Mouse (Mus musculus) gastrocnemius, adult 2 months (tissue): Measurements from ENCODE around the gene Astn2. TPM values are rescaled to one million over a fixed set of nuclear protein-coding genes. Genes with fewer than 3 reads are reported as not detected.

Experiments
- DNase-seq: peaks from one replicate; pipeline ENCODE4 v3.0.0; 2022
- H3K27ac ChIP-seq: fragments of 200-600 bp; 2 replicates; pipeline ENCODE4 v1.8.1; 2022; ENCODE audit warnings: mild to moderate bottlenecking
- H3K4me3 ChIP-seq: fragments of 200-600 bp; 2 replicates; pipeline ENCODE4 v1.8.1; 2022; ENCODE audit warnings: mild to moderate bottlenecking, moderate library complexity
- CTCF ChIP-seq: fragments of 200-600 bp; IDR thresholded peaks from 2 replicates; pipeline ENCODE4 v1.8.1; 2022; ENCODE audit warnings: antibody characterized with exemption, mild to moderate bottlenecking, moderate library complexity
- intact Hi-C: fragments of 180-260 bp; cut with DNase I; formaldehyde crosslinking; loops from one replicate; pipeline ENCODE4 v1.15.1; 2025
- total RNA-seq, 2 experiments: library from RNA; stranded (reverse); gene quantifications; 2 replicates each; pipeline ENCODE4 v1.2.3; 2021

Gene Astn2
- total RNA-seq, 2 experiments from 2014 or later = 0.61 to 1.0 TPM

DNA sequence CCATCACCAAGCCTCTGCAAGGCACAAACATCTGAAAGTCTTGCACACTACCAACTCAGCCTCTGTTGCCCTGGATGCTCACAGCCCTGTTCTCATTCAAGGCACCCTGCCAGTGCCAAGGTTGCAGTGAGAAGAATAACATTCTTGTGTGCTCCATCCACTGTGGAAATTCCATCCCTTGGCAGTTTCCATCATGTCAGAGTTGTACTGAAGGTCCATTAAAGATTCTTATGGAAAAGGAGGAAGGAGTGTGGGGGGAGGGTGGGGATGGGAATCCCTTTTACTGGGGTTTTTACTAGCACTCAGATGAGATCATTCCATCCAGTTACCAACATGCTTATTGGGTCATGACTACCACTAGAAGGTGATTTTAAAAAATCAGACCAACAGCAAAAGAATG lies 1037.3 kb downstream of the Astn2 start:
- Histone ChIP-seq H3K27ac (no peak overlapping the region), H3K4me3 (no peak overlapping the region)
- intact Hi-C loops = no loop called here
- TF ChIP-seq CTCF = no peak
- no peak for DNase-seq

DNA sequence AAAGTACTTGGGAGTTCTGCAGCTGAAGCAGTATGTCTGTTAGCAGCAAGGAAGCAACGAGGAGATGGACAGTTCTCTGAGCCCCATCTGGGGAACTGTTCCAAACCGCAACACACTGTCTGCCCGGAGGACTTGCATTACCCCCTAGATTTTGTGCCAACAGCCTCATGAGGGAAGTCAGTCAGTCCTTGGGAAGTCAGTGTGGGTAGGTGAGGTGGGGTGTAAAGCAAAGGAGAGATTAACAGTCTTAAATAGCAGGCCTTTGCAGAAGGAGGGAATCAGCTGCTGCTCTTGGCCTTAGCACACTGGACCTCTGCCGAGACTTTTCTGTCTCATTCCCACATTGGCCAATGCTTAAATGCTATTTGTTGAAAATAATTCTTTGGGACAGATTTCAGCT lies 1049.8 kb downstream of the Astn2 start:
- no peak for TF ChIP-seq CTCF
- no peak overlapping the region for H3K27ac ChIP-seq
- no peak overlapping the region for H3K4me3 ChIP-seq
- intact Hi-C loops = no loop called here
- DNase-seq = peak; percentile 39

DNA sequence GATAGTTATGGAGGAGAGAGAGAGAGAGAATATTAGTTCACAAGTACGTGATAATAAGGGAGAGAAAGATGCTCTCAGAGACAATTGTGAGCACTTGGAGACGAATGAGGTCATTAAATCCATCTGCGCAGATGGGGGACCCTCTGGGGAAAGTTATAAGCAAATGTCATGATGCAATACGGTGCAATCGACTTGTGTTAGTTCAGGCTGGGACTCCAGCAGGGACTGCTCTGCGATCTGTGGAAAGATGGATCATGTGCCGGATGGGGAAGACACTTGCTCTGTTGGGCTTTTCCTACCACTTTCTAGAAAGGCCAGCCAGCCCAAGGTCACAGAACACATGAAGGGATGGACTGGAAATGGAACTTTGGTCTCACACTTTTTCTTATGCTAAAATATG lies 1053.9 kb downstream of the Astn2 start:
- no peak for TF ChIP-seq CTCF
- H3K27ac ChIP-seq = no peak overlapping the region
- H3K4me3 ChIP-seq = no peak overlapping the region
- intact Hi-C loops = no loop called here
- DNase-seq = peak; percentile 18

DNA sequence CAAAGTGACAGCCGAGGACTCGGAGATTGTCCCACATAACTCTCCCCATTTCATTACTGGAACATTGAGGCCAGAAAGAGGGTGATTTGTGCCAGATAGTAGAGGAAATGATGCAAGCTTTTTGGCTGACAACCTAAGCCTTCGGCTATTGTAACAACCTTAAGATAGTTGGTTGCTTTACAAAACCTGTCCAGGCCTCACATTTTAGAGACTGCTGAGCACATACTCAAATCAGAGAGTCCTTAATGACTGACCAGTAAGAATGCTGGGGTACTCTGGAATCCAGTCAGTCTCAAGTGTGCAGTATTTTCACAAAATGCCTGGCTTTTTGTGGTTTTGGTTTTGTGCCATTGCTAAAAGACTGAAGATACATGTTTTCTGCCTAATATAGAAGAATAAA lies 1062.6 kb downstream of the Astn2 start:
- H3K4me3 ChIP-seq = no peak overlapping the region
- DNase-seq = no peak
- intact Hi-C loops = no loop called here
- no peak for TF ChIP-seq CTCF
- peak overlapping the region; percentile 8; the same call in 1 of the 2 replicates for H3K27ac ChIP-seq

DNA sequence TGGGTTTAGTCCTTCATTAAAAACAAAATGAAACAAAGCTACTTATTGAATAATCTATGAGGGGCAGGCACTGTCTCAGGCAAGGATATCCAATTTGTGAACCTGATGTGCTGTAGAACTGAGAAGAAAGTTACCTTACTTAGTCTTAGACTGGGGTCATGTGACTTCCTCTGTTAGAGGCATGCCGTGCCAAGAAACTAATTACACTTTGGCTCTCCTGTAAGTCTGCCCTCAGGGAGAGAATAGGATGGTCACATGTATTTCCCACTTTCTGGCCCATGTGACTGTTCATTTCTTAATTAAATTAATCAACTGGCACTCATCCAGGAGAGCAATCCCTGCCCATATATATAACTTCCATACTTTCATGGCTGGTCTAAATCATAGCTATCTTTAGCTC lies 1070.7 kb downstream of the Astn2 start:
- no peak for DNase-seq
- no peak for TF ChIP-seq CTCF
- Histone ChIP-seq H3K27ac (no peak overlapping the region), H3K4me3 (no peak overlapping the region)
- intact Hi-C loops = no loop called here
